Mouse (Mus musculus) limb, embryonic 11.5 days (tissue): ENCODE data around the gene Abhd16b. TPM values are rescaled to one million over a fixed set of nuclear protein-coding genes. Genes with fewer than 3 reads are reported as not detected.

Experiments
- ATAC-seq: fragments of 200-750 bp; cut with Nextera tagmentation; 2 replicates; pipeline ENCODE4 v1.8.0; 2017; ENCODE audit warnings: low read depth; ENCODE audit not compliant: insufficient number of reproducible peaks, low FRiP score, low TSS enrichment
- DNase-seq: peaks from one replicate; pipeline ENCODE4 v3.0.0-alpha.2; 2015; ENCODE audit warnings: low spot score
- H3K27ac ChIP-seq: fragments of 300-500 bp; sonication (generic); replicated peaks from 2 replicates; pipeline ENCODE4 v1.5.1; 2014; ENCODE audit warnings: low read depth, mild to moderate bottlenecking, low read length
- H3K27me3 ChIP-seq: fragments of 300-500 bp; sonication (generic); 2 replicates; pipeline ENCODE4 v1.6.1; 2014; ENCODE audit warnings: mild to moderate bottlenecking, low read length, mixed read lengths; ENCODE audit not compliant: control insufficient read depth, insufficient read depth
- H3K36me3 ChIP-seq: fragments of 300-500 bp; sonication (generic); 2 replicates; pipeline ENCODE4 v1.6.1; 2014; ENCODE audit warnings: mild to moderate bottlenecking, low read length, moderate library complexity, mixed read lengths; ENCODE audit not compliant: control insufficient read depth, insufficient read depth
- H3K4me1 ChIP-seq: fragments of 300-500 bp; sonication (generic); 2 replicates; pipeline ENCODE4 v1.6.1; 2014; ENCODE audit warnings: low read length, mixed read lengths; ENCODE audit not compliant: control insufficient read depth, insufficient read depth
- H3K4me2 ChIP-seq: fragments of 300-500 bp; sonication (generic); 2 replicates; pipeline ENCODE4 v1.6.1; 2014; ENCODE audit warnings: low read depth, mild to moderate bottlenecking, moderate library complexity; ENCODE audit not compliant: severe bottlenecking
- H3K4me3 ChIP-seq: fragments of 300-500 bp; sonication (generic); 2 replicates; pipeline ENCODE4 v1.5.1; 2014; ENCODE audit warnings: low read depth, low read length
- H3K9ac ChIP-seq: fragments of 300-500 bp; sonication (generic); 2 replicates; pipeline ENCODE4 v1.6.1; 2014; ENCODE audit warnings: mild to moderate bottlenecking, low read length
- H3K9me3 ChIP-seq: fragments of 300-500 bp; sonication (generic); 2 replicates; pipeline ENCODE4 v1.6.1; 2016; ENCODE audit warnings: low read length; ENCODE audit not compliant: control insufficient read depth
- WGBS: fragments of 180-500 bp; shearing (Covaris S2); extraction: QIAGEN DNeasy Blood & Tissue Kit; methylation state at CpG from one replicate; pipeline ENCODE4 v1.1.7; 2014; 5-methylcytosine and 5-hydroxymethylcytosine counted together
- polyA plus RNA-seq: library from polyadenylated mRNA; unstranded; fragments of >200 nt; fragmentation: Nextera tagmentation; extraction: Ambion mirVana; gene quantifications from 2 replicates; pipeline ENCODE4 v1.2.1, GENCODE M21; 2014

Gene Abhd16b
- polyA plus RNA-seq, 1 experiment from 2014 or later: 0.08 TPM

- Histone ChIP-seq H3K4me1 (0 out of 2 replicates have a peak, but pooled peaks cover 2% of the 10 kb centered on the region), H3K4me3 (peak overlapping the region; percentile 83), H3K9me3 (no peaks in the 10 kb centered on the region), H3K9ac (peak overlapping the region; percentile 50), H3K27ac (no peak overlapping the region), H3K4me2 (peak overlapping the region; percentile 83), H3K36me3 (no peaks in the 10 kb centered on the region), H3K27me3 (0 out of 2 replicates have a peak, but pooled peaks cover 2% of the 10 kb centered on the region)
- peak; percentile 64 for ATAC-seq
- DNase-seq: peak; percentile 68
- under 1% methylated on average over 71 of the region's 71 CpGs for WGBS
These were observed 33.1 kb upstream of the Abhd16b start for GRCm38 (mm10) chr2:181459673-181460621.

- H3K9me3 ChIP-seq: no peaks in the 10 kb centered on the region
- no peak overlapping the region for H3K27ac ChIP-seq
- DNase-seq: no peak
- H3K4me2 ChIP-seq: no peak overlapping the region
- H3K9ac ChIP-seq: no peak overlapping the region
- no peaks in the 10 kb centered on the region for H3K36me3 ChIP-seq
- 94% methylated on average over 1 of the region's 1 CpGs for WGBS
- H3K4me1 ChIP-seq: 0 out of 2 replicates have a peak, but pooled peaks cover 2% of the 10 kb centered on the region
- H3K4me3 ChIP-seq: no peak overlapping the region
- no peak for ATAC-seq
- H3K27me3 ChIP-seq: 0 out of 2 replicates have a peak, but pooled peaks cover 2% of the 10 kb centered on the region
These were observed 31.4 kb upstream of the Abhd16b start for GRCm38 (mm10) chr2:181461536-181462100.

GRCm38 (mm10) chr2:181462604-181463003 lies 30.4 kb upstream of the Abhd16b start:
- H3K36me3 ChIP-seq: no peaks in the 10 kb centered on the region
- no peaks in the 10 kb centered on the region for H3K9me3 ChIP-seq
- DNase-seq (no peak), ATAC-seq (no peak)
- no peak overlapping the region for H3K9ac ChIP-seq
- H3K27ac ChIP-seq: no peak overlapping the region
- no peak overlapping the region for H3K4me2 ChIP-seq
- 0 out of 2 replicates have a peak, but pooled peaks cover 2% of the 10 kb centered on the region for H3K4me1 ChIP-seq
- H3K27me3 ChIP-seq: 0 out of 2 replicates have a peak, but pooled peaks cover 2% of the 10 kb centered on the region
- no peak overlapping the region for H3K4me3 ChIP-seq
- WGBS: 86% methylated on average over 1 of the region's 1 CpGs

DNA sequence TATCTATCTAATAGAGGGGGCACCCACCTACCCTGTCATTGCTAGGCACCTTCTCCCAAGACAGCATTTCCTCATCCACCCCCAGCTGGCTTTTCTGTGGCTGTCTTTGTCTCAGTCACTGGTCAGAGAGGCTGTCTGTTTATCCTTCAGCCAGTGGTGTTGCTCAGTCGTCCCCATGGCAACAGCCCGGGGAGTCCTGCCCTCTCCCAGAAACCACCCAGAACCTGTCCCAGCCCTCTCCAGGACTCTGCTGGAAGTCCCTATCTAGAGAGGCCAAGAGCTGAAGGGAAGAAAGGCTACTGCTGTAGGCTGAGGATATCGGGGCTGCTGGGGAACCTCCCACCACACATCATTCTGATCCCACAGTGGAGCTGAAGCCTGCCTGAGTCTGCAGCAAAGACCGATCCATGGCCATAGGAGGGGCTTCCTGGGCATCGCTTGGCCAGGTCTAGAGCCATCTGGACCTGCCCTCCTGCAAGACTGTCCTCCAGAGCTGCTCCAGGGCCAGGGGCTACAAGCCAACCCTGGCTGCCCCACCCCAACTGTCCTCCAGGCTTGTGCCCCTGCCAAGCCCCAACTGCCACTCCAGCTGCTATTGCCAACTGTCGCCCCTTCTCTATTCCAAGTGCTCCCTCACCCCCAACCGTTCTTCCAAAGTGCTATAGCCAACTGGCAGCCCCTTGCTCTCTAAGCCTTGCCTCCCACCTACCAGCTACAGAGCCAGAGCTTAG lies 29.8 kb upstream of the Abhd16b start:
- 0 out of 2 replicates have a peak, but pooled peaks cover 2% of the 10 kb centered on the region for H3K27me3 ChIP-seq
- H3K4me1 ChIP-seq: 0 out of 2 replicates have a peak, but pooled peaks cover 2% of the 10 kb centered on the region
- H3K36me3 ChIP-seq: no peaks in the 10 kb centered on the region
- no peak overlapping the region for H3K4me2 ChIP-seq
- no peaks in the 10 kb centered on the region for H3K9me3 ChIP-seq
- ATAC-seq (no peak), DNase-seq (no peak)
- H3K27ac ChIP-seq: no peak overlapping the region
- H3K4me3 ChIP-seq: no peak overlapping the region
- H3K9ac ChIP-seq: no peak overlapping the region
- WGBS: 41% methylated on average over 7 of the region's 7 CpGs

GRCm38 (mm10) chr2:181465423-181465822 lies 27.6 kb upstream of the Abhd16b start:
- 47% methylated on average over 3 of the region's 3 CpGs for WGBS
- no peak overlapping the region for H3K27ac ChIP-seq
- H3K27me3 ChIP-seq: 0 out of 2 replicates have a peak, but pooled peaks cover 2% of the 10 kb centered on the region
- DNase-seq (no peak), ATAC-seq (no peak)
- H3K9me3 ChIP-seq: no peaks in the 10 kb centered on the region
- no peaks in the 10 kb centered on the region for H3K4me1 ChIP-seq
- no peaks in the 10 kb centered on the region for H3K36me3 ChIP-seq
- no peak overlapping the region for H3K4me3 ChIP-seq
- no peak overlapping the region for H3K4me2 ChIP-seq
- H3K9ac ChIP-seq: no peak overlapping the region

GRCm38 (mm10) chr2:181470285-181470684 lies 22.7 kb upstream of the Abhd16b start:
- no peak for DNase-seq
- H3K4me3 ChIP-seq: no peak overlapping the region
- ATAC-seq: no peak
- no peak overlapping the region for H3K27ac ChIP-seq
- 77% methylated on average over 2 of the region's 2 CpGs for WGBS
- no peaks in the 10 kb centered on the region for H3K27me3 ChIP-seq
- H3K9me3 ChIP-seq: no peaks in the 10 kb centered on the region
- H3K36me3 ChIP-seq: no peaks in the 10 kb centered on the region
- H3K9ac ChIP-seq: no peak overlapping the region
- H3K4me1 ChIP-seq: no peaks in the 10 kb centered on the region
- no peak overlapping the region for H3K4me2 ChIP-seq

GRCm38 (mm10) chr2:181471246-181471645 lies 21.8 kb upstream of the Abhd16b start:
- WGBS: 48% methylated on average over 5 of the region's 5 CpGs
- no peaks in the 10 kb centered on the region for H3K36me3 ChIP-seq
- H3K9ac ChIP-seq: no peak overlapping the region
- no peaks in the 10 kb centered on the region for H3K4me1 ChIP-seq
- ATAC-seq (no peak), DNase-seq (no peak)
- H3K4me3 ChIP-seq: no peak overlapping the region
- H3K27ac ChIP-seq: no peak overlapping the region
- no peaks in the 10 kb centered on the region for H3K27me3 ChIP-seq
- H3K9me3 ChIP-seq: no peaks in the 10 kb centered on the region
- no peak overlapping the region for H3K4me2 ChIP-seq

- Histone ChIP-seq H3K4me1 (no peaks in the 10 kb centered on the region), H3K9me3 (no peaks in the 10 kb centered on the region), H3K4me2 (no peak overlapping the region), H3K27me3 (no peaks in the 10 kb centered on the region), H3K36me3 (no peaks in the 10 kb centered on the region), H3K9ac (no peak overlapping the region), H3K27ac (no peak overlapping the region), H3K4me3 (no peak overlapping the region)
- no peak for DNase-seq
- WGBS: 94% methylated on average over 1 of the region's 1 CpGs
- no peak for ATAC-seq
These were observed 20.7 kb upstream of the Abhd16b start for GRCm38 (mm10) chr2:181472256-181472827.
